Mouse (Mus musculus): Measurements from ENCODE around the gene Snrnp25. TPM values are rescaled to one million over a fixed set of nuclear protein-coding genes. Genes with fewer than 3 reads are reported as not detected.

The Snrnp25 gene
- 81.9 and 83.3 TPM in 2 replicates for polyA plus RNA-seq (2016; fragmentation: Nextera tagmentation; extraction: Ambion mirVana)

GRCm38 (mm10) chr11:32205058-32205873 is at the start of gene Snrnp25:
TSS of gene Snrnp25 (plus strand) at chr11:32205415.
- Histone ChIP-seq H3K4me1 (replicated peaks) (peaks cover 15% of the 10 kb centered on the region), H3K9ac (replicated peaks) (peak within 1 kb of the TSS; percentile 73), H3K27ac (peak within 1 kb of the TSS; percentile 25; the same call in 1 of the 2 replicates), H3K9me3 (no peaks in the 10 kb centered on the region), H3K27me3 (no peaks in the 10 kb centered on the region), H3K4me2 (peak within 1 kb of the TSS; percentile 76), H3K36me3 (peaks cover 35% of the 10 kb centered on the region), H3K4me3 (replicated peaks) (peak within 1 kb of the TSS; percentile 66)
- WGBS = under 1% methylated on average over 52 of the region's 52 CpGs
- ATAC-seq (ENCODE audit: insufficient number of reproducible peaks, insufficient read depth, low FRiP score, low TSS enrichment, low read depth) = peak; percentile 100

GRCm38 (mm10) chr11:32156854-32157630 is 48.2 kb upstream of the Snrnp25 start:
- H3K27me3 ChIP-seq = peaks cover 21% of the 10 kb centered on the region
- no peak overlapping the region for H3K27ac ChIP-seq
- no peaks in the 10 kb centered on the region for H3K9me3 ChIP-seq
- 79% methylated on average over 7 of the region's 7 CpGs for WGBS
- H3K36me3 ChIP-seq = no peaks in the 10 kb centered on the region
- H3K4me2 ChIP-seq = no peak overlapping the region
- no peak overlapping the region for H3K9ac ChIP-seq (replicated peaks)
- no peak for ATAC-seq (ENCODE audit: insufficient number of reproducible peaks, insufficient read depth, low FRiP score, low TSS enrichment, low read depth)
- H3K4me3 ChIP-seq (replicated peaks) = no peak overlapping the region
- peaks cover 7% of the 10 kb centered on the region for H3K4me1 ChIP-seq (replicated peaks)

- WGBS = 61% methylated on average over 18 of the region's 18 CpGs
- Histone ChIP-seq H3K4me2 (no peak overlapping the region), H3K4me3 (replicated peaks) (no peak overlapping the region), H3K9ac (replicated peaks) (no peak overlapping the region), H3K27me3 (peaks cover 21% of the 10 kb centered on the region), H3K27ac (no peak overlapping the region), H3K4me1 (replicated peaks) (peaks cover 7% of the 10 kb centered on the region), H3K36me3 (no peaks in the 10 kb centered on the region), H3K9me3 (no peaks in the 10 kb centered on the region)
- ATAC-seq (ENCODE audit: insufficient number of reproducible peaks, insufficient read depth, low FRiP score, low TSS enrichment, low read depth) = no peak
Measured at GRCm38 (mm10) chr11:32157791-32158594, 47.2 kb upstream of the Snrnp25 start.

- 91% methylated on average over 3 of the region's 3 CpGs for WGBS
- Histone ChIP-seq H3K4me2 (no peak overlapping the region), H3K27ac (no peak overlapping the region), H3K9me3 (no peaks in the 10 kb centered on the region), H3K27me3 (peaks cover 21% of the 10 kb centered on the region), H3K9ac (replicated peaks) (no peak overlapping the region), H3K4me3 (replicated peaks) (no peak overlapping the region), H3K4me1 (replicated peaks) (peaks cover 7% of the 10 kb centered on the region), H3K36me3 (no peaks in the 10 kb centered on the region)
- ATAC-seq (ENCODE audit: insufficient number of reproducible peaks, insufficient read depth, low FRiP score, low TSS enrichment, low read depth) = no peak
Measured at GRCm38 (mm10) chr11:32159176-32159575, 46.0 kb upstream of the Snrnp25 start.

- 82% methylated on average over 7 of the region's 7 CpGs for WGBS
- ATAC-seq (ENCODE audit: insufficient number of reproducible peaks, insufficient read depth, low FRiP score, low TSS enrichment, low read depth) = no peak
- Histone ChIP-seq H3K9ac (replicated peaks) (no peak overlapping the region), H3K9me3 (no peaks in the 10 kb centered on the region), H3K4me2 (no peak overlapping the region), H3K36me3 (no peaks in the 10 kb centered on the region), H3K27me3 (peaks cover 21% of the 10 kb centered on the region), H3K4me1 (replicated peaks) (peaks cover 7% of the 10 kb centered on the region), H3K4me3 (replicated peaks) (no peak overlapping the region), H3K27ac (no peak overlapping the region)
Measured at GRCm38 (mm10) chr11:32160341-32160740, 44.9 kb upstream of the Snrnp25 start.

GRCm38 (mm10) chr11:32161500-32161899 is 43.7 kb upstream of the Snrnp25 start:
- WGBS = 4% methylated on average over 9 of the region's 9 CpGs
- peak; percentile 45; the same call in 1 of the 2 replicates for ATAC-seq (ENCODE audit: insufficient number of reproducible peaks, insufficient read depth, low FRiP score, low TSS enrichment, low read depth)
- Histone ChIP-seq H3K27me3 (peaks cover 21% of the 10 kb centered on the region), H3K9ac (replicated peaks) (no peak overlapping the region), H3K9me3 (no peaks in the 10 kb centered on the region), H3K4me3 (replicated peaks) (peak overlapping the region; percentile 34), H3K27ac (no peak overlapping the region), H3K4me2 (peak overlapping the region; percentile 66), H3K4me1 (replicated peaks) (peaks cover 7% of the 10 kb centered on the region), H3K36me3 (no peaks in the 10 kb centered on the region)

- no peaks in the 10 kb centered on the region for H3K9me3 ChIP-seq
- H3K4me1 ChIP-seq (replicated peaks) = peaks cover 7% of the 10 kb centered on the region
- ATAC-seq (ENCODE audit: insufficient number of reproducible peaks, insufficient read depth, low FRiP score, low TSS enrichment, low read depth) = peak; percentile 90
- no peaks in the 10 kb centered on the region for H3K36me3 ChIP-seq
- peak overlapping the region; percentile 34 for H3K4me3 ChIP-seq (replicated peaks)
- H3K27me3 ChIP-seq = peaks cover 21% of the 10 kb centered on the region
- 14% methylated on average over 28 of the region's 28 CpGs for WGBS
- peak overlapping the region; percentile 66 for H3K4me2 ChIP-seq
- peak overlapping the region; percentile 52 for H3K9ac ChIP-seq (replicated peaks)
- no peak overlapping the region for H3K27ac ChIP-seq
Measured at GRCm38 (mm10) chr11:32161922-32162804, 43.1 kb upstream of the Snrnp25 start.

- H3K36me3 ChIP-seq = no peaks in the 10 kb centered on the region
- no peak overlapping the region for H3K4me3 ChIP-seq (replicated peaks)
- no peak overlapping the region for H3K9ac ChIP-seq (replicated peaks)
- H3K27me3 ChIP-seq = peaks cover 3% of the 10 kb centered on the region
- no peak overlapping the region for H3K27ac ChIP-seq
- ATAC-seq (ENCODE audit: insufficient number of reproducible peaks, insufficient read depth, low FRiP score, low TSS enrichment, low read depth) = no peak
- no peaks in the 10 kb centered on the region for H3K9me3 ChIP-seq
- peaks cover 3% of the 10 kb centered on the region for H3K4me1 ChIP-seq (replicated peaks)
- 76% methylated on average over 4 of the region's 4 CpGs for WGBS
- H3K4me2 ChIP-seq = no peak overlapping the region
Measured at GRCm38 (mm10) chr11:32166683-32167082, 38.5 kb upstream of the Snrnp25 start.

GRCm38 (mm10) chr11:32178506-32178905 is 26.7 kb upstream of the Snrnp25 start:
- ATAC-seq (ENCODE audit: insufficient number of reproducible peaks, insufficient read depth, low FRiP score, low TSS enrichment, low read depth) = no peak
- no peaks in the 10 kb centered on the region for H3K27me3 ChIP-seq
- H3K9me3 ChIP-seq = peaks cover 3% of the 10 kb centered on the region; the same call in 1 of the 2 replicates
- no peak overlapping the region for H3K4me2 ChIP-seq
- H3K36me3 ChIP-seq = no peaks in the 10 kb centered on the region
- H3K27ac ChIP-seq = no peak overlapping the region
- no peak overlapping the region for H3K4me3 ChIP-seq (replicated peaks)
- H3K4me1 ChIP-seq (replicated peaks) = no peaks in the 10 kb centered on the region
- 89% methylated on average over 1 of the region's 1 CpGs for WGBS
- H3K9ac ChIP-seq (replicated peaks) = no peak overlapping the region

GRCm38 (mm10) chr11:32181246-32181645 is 24.0 kb upstream of the Snrnp25 start:
- H3K9me3 ChIP-seq = peaks cover 3% of the 10 kb centered on the region; the same call in 1 of the 2 replicates
- WGBS = 74% methylated on average over 4 of the region's 4 CpGs
- H3K4me2 ChIP-seq = no peak overlapping the region
- ATAC-seq (ENCODE audit: insufficient number of reproducible peaks, insufficient read depth, low FRiP score, low TSS enrichment, low read depth) = no peak
- H3K4me1 ChIP-seq (replicated peaks) = no peaks in the 10 kb centered on the region
- H3K9ac ChIP-seq (replicated peaks) = no peak overlapping the region
- no peaks in the 10 kb centered on the region for H3K36me3 ChIP-seq
- no peak overlapping the region for H3K4me3 ChIP-seq (replicated peaks)
- no peak overlapping the region for H3K27ac ChIP-seq
- no peaks in the 10 kb centered on the region for H3K27me3 ChIP-seq

All from limb, embryonic 12.5 days (tissue).